Mouse (Mus musculus): ENCODE results near the gene Dusp18.
A peak's percentile ranks its signal among the peaks of the same experiment; 100 is the strongest.

GRCm38 (mm10) chr11:3914109-3914840 is 19.2 kb downstream of the Dusp18 start, which contains the start of gene Slc35e4:
- peak; percentile 95 for TF ChIP-seq CTCF (IDR thresholded peaks at IDR 0.05; ENCODE audit: low read depth, low read length)
- TF ChIP-seq POLR2A (IDR thresholded peaks at IDR 0.05; ENCODE audit: borderline replicate concordance, low read depth, low read length), result no peak
